Mouse (Mus musculus) CD8-positive naive resting alpha-beta T cell, adult 2 months (primary cell): Measurements from ENCODE around the gene Gm7954.
"Not testable (repeated sequence)": the region's sequence is repeated elsewhere in the genome, so short reads cannot be mapped to it uniquely, and the experiment has no call there.

Source experiments
- DNase-seq, 2 experiments: peaks; one replicate each; pipeline ENCODE4 v3.0.0; 2022; ENCODE audit warnings: low read depth in 2 of 2, low spot score in 2 of 2

Gm7954 gene

GRCm38 (mm10) chr14:41453418-41453817 is at the start of gene Gm7954:
Gm7954 (minus strand) TSS chr14:41453518.
- DNase-seq: not testable (repeated sequence)

- not testable (repeated sequence) for DNase-seq
These were observed 36.1 kb upstream of the Gm7954 start, which contains the start of gene Gm3486 for GRCm38 (mm10) chr14:41489385-41489784. Gm3486 (minus strand) TSS chr14:41489485.

- not testable (repeated sequence) for DNase-seq
These were observed 27.8 kb downstream of the Gm7954 start for GRCm38 (mm10) chr14:41425393-41426075.

- not testable (repeated sequence) for DNase-seq
These were observed 28.6 kb downstream of the Gm7954 start for GRCm38 (mm10) chr14:41424694-41425093.

- not testable (repeated sequence) for DNase-seq
These were observed 45.1 kb downstream of the Gm7954 start, which contains the start of gene Gm6482 for GRCm38 (mm10) chr14:41408181-41408580. Gm6482 (minus strand) TSS chr14:41408281.
